Mouse (Mus musculus): Measurements from ENCODE around the gene Dcaf8.

Dcaf8 gene

GRCm38 (mm10) chr1:172198316-172198715 lies 50.4 kb downstream of the Dcaf8 start:
- DNase-seq = no peak

- no peak for DNase-seq
Measured at GRCm38 (mm10) chr1:172198996-172199395, 51.1 kb downstream of the Dcaf8 start.

GRCm38 (mm10) chr1:172200161-172200560 lies 52.3 kb downstream of the Dcaf8 start:
- DNase-seq = no peak

- no peak for DNase-seq
Measured at GRCm38 (mm10) chr1:172200871-172201447, 53.1 kb downstream of the Dcaf8 start.

GRCm38 (mm10) chr1:172201967-172202880 lies 54.3 kb downstream of the Dcaf8 start:
- no peak for DNase-seq

- no peak for DNase-seq
Measured at GRCm38 (mm10) chr1:172202894-172203522, 55.1 kb downstream of the Dcaf8 start.

GRCm38 (mm10) chr1:172203566-172203965 lies 55.7 kb downstream of the Dcaf8 start:
- DNase-seq = no peak

GRCm38 (mm10) chr1:172204033-172204813 lies 56.3 kb downstream of the Dcaf8 start:
- DNase-seq = no peak

GRCm38 (mm10) chr1:172204814-172205740 lies 57.2 kb downstream of the Dcaf8 start:
- DNase-seq = no peak

GRCm38 (mm10) chr1:172205741-172206087 lies 57.8 kb downstream of the Dcaf8 start:
- no peak for DNase-seq

GRCm38 (mm10) chr1:172206141-172206917 lies 58.4 kb downstream of the Dcaf8 start, which contains the start of gene Pea15a:
TSS of gene Pea15a (minus strand) at chr1:172206804.
- peak; percentile 82 for DNase-seq

- no peak for DNase-seq
Measured at GRCm38 (mm10) chr1:172207111-172207584, 59.3 kb downstream of the Dcaf8 start.

GRCm38 (mm10) chr1:172212776-172213175 lies 64.9 kb downstream of the Dcaf8 start:
- DNase-seq = no peak

GRCm38 (mm10) chr1:172213771-172214170 lies 65.9 kb downstream of the Dcaf8 start:
- no peak for DNase-seq

GRCm38 (mm10) chr1:172214748-172215147 lies 66.9 kb downstream of the Dcaf8 start:
- no peak for DNase-seq

- peak; percentile 93 for DNase-seq
Measured at GRCm38 (mm10) chr1:172217148-172217547, 69.3 kb downstream of the Dcaf8 start.

GRCm38 (mm10) chr1:172218164-172218910 lies 70.5 kb downstream of the Dcaf8 start:
- DNase-seq = no peak

- DNase-seq = no peak
Measured at GRCm38 (mm10) chr1:172219451-172220406, 71.8 kb downstream of the Dcaf8 start, which contains the start of gene Casq1. TSS of gene Casq1 (minus strand) at chr1:172219868.

GRCm38 (mm10) chr1:172220414-172220813 lies 72.5 kb downstream of the Dcaf8 start:
- DNase-seq = peak; percentile 67

Measured in kidney, adult 18-20 months (tissue).